Mouse (Mus musculus) lung, adult 2 months (tissue): ENCODE data around the gene Pced1a.

Experiments
- CTCF ChIP-seq: fragments of 200-500 bp; IDR thresholded peaks from 2 replicates; pipeline ENCODE4 v1.5.1; 2011; ENCODE audit warnings: mild to moderate bottlenecking, low read length, control low read depth; ENCODE audit not compliant: insufficient read depth
- POLR2A ChIP-seq: fragments of 200-500 bp; IDR thresholded peaks from 2 replicates; pipeline ENCODE4 v1.6.1; 2011; ENCODE audit warnings: low read depth, mild to moderate bottlenecking, control low read depth, low read length, borderline replicate concordance; ENCODE audit errors: extremely low read depth

GRCm38 (mm10) chr2:130395696-130396095 lies 28.8 kb downstream of the Pced1a start:
- no peak for TF ChIP-seq POLR2A
- no peak for TF ChIP-seq CTCF
